Mouse (Mus musculus) left cerebral cortex, adult 2 months (tissue): ENCODE results near the gene Wnt3. TPM values are rescaled to one million over a fixed set of nuclear protein-coding genes. Genes with fewer than 3 reads are reported as not detected.
A peak's percentile ranks its signal among the peaks of the same experiment; 100 is the strongest.

Experiments used
- DNase-seq, 2 experiments: peaks; one replicate each; pipeline ENCODE4 v3.0.0; 2021 to 2022; ENCODE audit warnings: low spot score in 2 of 2, mixed read lengths in 1 of 2; ENCODE audit errors: extremely low spot score in 1 of 2
- H3K27ac ChIP-seq: fragments of 200-600 bp; 2 replicates; pipeline ENCODE4 v1.8.1; 2022
- H3K4me3 ChIP-seq: fragments of 200-600 bp; 2 replicates; pipeline ENCODE4 v1.8.1; 2022
- CTCF ChIP-seq: fragments of 200-600 bp; IDR thresholded peaks from 2 replicates; pipeline ENCODE4 v1.8.1; 2022; ENCODE audit warnings: antibody characterized with exemption, mild to moderate bottlenecking, moderate library complexity
- intact Hi-C: fragments of 180-260 bp; cut with DNase I; formaldehyde crosslinking; loops from one replicate; pipeline ENCODE4 v1.15.1; 2025
- long read RNA-seq, 2 experiments: library from polyadenylated mRNA; stranded (forward); transcript quantifications; one replicate each; pipeline ENCODE4 v2.0.0; 2021; ENCODE audit warnings: borderline mapping rate in 2 of 2
- total RNA-seq, 2 experiments: library from RNA; stranded (reverse); gene quantifications; 2 replicates each; pipeline ENCODE4 v1.2.3; 2021

The Wnt3 gene
- 1 to 10 TPM; 1.2 TPM for total RNA-seq
- long read RNA-seq, experiment 1, partial matches to known transcripts, result 1 of 1 reads
- long read RNA-seq, experiment 1, other reads (novel, unspliced or antisense), result 0 of 1 reads
- long read RNA-seq, experiment 2, partial matches to known transcripts, result 2 of 3 reads
- long read RNA-seq, experiment 2, other reads (novel, unspliced or antisense), result 1 of 3 reads

DNA sequence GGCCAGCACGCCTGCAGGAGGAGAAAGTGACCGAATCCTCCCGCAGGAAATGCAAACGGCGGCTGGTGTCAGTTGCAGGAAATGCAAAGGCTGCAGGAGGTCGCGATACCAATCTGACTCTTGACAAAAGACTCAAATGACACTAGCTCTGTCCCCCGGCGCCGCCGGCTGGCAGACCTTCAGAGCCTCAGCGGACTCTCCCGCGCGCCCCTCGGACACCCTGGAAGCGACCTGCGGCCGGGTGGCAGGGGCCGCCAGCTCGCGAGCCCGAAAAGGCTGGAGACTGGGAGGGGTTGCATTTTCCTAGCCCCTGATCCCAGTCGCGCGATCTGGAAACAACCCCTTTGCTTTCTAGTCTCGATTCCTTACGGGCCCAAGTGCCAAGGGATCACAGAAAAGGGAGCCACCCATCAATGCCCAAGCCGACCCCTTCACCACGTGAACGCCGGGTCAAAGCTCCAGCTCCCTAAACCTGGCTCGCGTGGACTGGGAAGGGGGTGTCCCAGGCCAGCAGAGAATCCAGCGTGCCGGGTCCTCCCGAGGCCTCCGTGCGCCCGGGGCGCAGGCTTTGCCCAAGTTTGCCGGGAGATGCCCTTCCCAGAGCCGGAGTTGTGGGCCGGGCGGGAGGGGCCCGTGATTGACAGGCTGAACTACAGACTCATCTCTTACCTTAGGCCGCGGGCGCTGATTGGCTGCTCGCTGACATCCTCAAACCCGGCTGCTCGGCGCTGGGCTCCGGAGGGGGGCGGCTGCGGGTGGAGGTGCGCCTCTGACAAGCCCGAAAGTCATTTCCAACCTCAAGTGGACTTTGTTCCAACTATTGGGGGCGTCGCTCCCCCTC lies at the start of gene Wnt3:
Wnt3 (plus strand) TSS at position 764 of the 841 bp plus-strand sequence.
- H3K4me3 ChIP-seq, result peak within 1 kb of the TSS; percentile 18
- no peak for TF ChIP-seq CTCF
- DNase-seq, result no peak
- no peak within 1 kb of the TSS for H3K27ac ChIP-seq
- intact Hi-C loops, result no loop called here

DNA sequence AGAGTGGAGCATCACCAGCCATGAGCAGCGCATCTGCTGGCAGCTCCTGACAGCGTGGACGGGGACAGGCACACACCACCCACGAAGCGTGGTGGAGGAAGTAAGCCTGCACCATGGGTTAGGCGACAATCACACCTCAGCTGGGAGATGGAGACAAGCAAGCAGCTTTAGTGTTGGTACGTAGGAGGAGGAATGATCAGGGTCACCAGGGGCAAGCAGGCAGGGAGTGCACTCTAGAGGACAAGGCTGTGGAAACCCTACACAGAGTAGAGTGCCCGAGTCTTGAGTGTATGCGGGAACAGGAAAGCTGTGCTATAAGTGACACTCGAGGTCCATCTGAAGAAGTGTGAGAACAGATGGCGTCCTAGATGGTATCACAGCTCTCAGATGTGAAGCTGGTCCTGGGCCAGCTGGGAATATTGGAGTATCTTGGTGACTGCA lies 49.6 kb upstream of the Wnt3 start:
- TF ChIP-seq CTCF, result no peak
- no peak overlapping the region for H3K4me3 ChIP-seq
- no peak overlapping the region; the same call in 1 of the 2 replicates for H3K27ac ChIP-seq
- intact Hi-C loops, result no loop called here
- DNase-seq, result peak in 1 of 2 experiments; percentile 47

DNA sequence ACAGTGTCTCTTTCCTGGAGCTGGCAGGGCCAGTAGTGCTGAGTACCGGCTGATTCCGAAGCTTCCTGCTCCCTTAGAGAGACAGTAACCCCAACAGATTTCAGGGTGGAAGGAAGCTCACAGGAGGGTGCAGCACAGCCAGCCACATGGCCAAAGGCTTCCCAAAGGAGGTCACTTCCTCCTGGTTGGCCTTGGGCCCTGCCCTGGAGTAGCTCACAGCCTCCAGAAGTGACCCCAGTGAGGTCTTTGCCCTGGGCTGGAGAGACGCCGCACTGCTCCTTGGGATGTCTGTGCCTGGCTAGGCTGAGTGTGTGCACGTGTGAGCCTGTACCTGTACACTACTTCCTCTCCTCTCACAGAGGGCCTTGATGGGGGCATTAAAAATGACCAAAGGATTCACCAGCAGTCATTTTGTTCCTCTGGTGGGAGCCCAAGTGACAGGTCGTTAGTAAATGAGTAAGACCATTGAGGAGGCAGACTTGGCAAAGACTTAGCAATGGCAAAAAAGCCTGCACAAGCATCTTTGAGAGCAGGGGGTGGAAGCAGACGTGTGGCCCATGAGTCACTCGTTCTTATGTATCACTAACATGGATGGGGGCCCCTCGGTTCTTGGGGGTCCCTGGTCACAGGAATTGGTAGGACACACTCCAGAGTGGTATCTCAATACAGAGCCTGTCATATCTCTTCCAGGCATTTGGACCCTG lies 44.5 kb upstream of the Wnt3 start:
- DNase-seq, result no peak
- H3K4me3 ChIP-seq, result no peak overlapping the region
- intact Hi-C loops, result no loop called here
- no peak overlapping the region for H3K27ac ChIP-seq
- TF ChIP-seq CTCF, result no peak

DNA sequence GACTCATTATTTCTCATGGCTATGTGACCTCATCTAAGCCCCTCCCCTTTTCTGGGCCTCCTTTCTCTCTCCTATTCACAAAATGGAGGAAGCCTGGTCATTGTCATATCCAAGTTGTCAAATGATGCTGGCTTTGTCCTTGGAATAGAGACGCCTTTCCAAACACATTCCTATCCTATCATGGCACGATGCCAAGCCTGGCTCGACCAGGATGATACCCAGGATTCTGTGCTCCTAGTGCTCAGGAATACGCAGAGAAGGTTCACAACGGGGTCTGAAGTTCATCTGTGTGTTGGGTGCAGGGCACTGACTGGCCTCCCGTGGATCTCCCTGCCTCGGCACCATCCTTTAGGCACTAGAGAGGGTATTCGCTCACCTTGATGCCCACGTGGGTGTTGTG lies 42.4 kb upstream of the Wnt3 start:
- intact Hi-C loops, result no loop called here
- no peak for TF ChIP-seq CTCF
- H3K4me3 ChIP-seq, result no peak overlapping the region
- DNase-seq, result no peak
- no peak overlapping the region for H3K27ac ChIP-seq

DNA sequence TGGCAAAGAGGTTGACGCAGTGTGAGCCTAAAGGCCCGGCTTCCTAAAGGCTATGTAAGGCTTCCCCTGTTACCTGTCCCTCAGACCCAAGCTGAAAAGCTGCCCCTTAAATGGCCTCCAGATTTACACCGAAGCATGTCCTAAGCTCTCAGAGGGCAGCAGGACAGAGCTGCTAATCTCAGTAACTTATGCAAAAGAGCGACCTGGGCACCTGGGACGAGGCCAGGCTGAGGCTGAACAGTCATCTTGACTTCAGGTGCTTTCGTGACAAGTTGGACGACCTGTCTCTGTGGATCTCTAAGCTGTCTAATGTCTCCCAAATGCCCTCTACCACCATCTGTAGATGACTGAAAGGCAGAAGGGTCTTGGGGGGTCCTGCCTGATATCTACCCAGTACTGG lies 41.6 kb upstream of the Wnt3 start:
- intact Hi-C loops, result loop anchor here (2.0 kb wide), 1 partner anchor 66 kb away; no protein-coding TSS in a partner anchor
- Histone ChIP-seq H3K27ac (no peak overlapping the region), H3K4me3 (no peak overlapping the region)
- DNase-seq, result no peak
- TF ChIP-seq CTCF, result no peak

DNA sequence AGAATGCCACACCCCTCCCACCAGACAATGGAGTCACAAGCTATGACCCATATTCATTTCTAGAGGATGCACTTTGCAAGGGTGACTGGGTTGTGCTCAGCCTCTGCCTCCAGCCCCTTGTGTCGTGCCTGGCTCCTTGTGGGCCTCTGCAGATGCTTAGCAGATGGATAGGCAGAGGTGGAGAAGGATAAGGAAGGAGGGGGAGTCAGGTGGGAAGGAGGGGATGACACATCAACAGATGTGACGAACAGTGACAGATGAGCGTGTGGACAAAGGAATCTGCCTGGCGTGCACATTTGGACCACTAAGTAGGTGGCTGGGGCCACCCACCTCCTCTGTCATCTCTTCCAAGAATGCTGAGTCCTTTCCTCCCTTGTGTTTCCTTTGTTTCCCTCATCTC lies 40.9 kb upstream of the Wnt3 start:
- H3K27ac ChIP-seq, result no peak overlapping the region
- DNase-seq, result peak; percentile 28 to 65
- intact Hi-C loops, result loop anchor here (2.0 kb wide), 1 partner anchor 66 kb away; no protein-coding TSS in a partner anchor
- H3K4me3 ChIP-seq, result no peak overlapping the region
- TF ChIP-seq CTCF, result no peak

DNA sequence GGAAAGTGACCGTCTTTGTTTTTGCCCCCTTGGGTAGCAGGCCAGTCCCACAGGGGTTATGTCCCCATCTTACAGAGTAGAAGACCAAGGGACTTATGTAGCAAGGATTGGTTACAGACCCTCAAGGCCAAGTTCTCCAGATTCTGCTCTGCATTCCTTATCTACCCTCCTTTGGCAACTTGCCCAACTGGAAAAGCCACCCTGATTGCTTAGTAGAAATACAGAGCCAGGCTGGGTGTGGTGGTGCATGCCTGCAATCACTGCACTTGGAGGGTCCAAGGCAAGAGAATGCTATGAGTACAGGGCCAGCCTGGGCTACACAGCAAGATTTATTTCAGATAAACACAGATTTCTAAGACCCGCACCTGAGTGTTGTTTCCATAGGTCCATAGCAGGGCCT lies 40.0 kb upstream of the Wnt3 start:
- no peak overlapping the region for H3K4me3 ChIP-seq
- intact Hi-C loops, result loop anchor here (2.0 kb wide), 1 partner anchor 67 kb away; no protein-coding TSS in a partner anchor
- H3K27ac ChIP-seq, result no peak overlapping the region
- DNase-seq, result no peak
- TF ChIP-seq CTCF, result no peak

DNA sequence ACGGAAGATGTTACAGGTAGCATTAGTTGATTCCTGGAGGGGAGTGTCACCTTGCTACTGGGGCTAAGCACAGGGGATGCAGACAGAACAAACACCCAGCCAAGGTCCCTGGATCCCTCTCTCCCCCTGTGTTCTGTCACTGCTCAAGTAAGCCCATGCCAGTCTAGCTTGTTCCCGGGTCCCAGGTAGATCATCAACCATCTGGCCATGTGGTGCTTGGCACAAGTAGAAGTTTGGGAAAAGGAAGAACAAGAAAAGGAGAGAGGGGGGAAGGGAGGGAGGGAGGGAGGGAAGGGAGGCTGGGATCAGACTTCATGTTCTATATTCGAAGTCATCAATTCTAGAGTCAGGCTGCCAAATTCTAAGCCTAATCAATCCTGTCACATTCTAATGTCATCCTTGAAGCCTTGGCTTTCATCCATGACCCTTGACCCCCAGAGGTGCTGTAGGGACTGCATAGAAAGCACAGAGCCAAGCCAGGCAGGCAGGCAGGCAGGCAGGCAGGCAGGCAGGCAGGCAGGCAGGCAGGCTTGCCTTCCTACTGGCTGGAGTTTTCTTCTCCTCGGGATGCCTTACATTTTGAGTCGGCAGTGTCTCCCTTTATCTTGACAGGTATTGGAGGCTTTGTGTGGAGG lies 39.4 kb upstream of the Wnt3 start:
- no peak for TF ChIP-seq CTCF
- no peak overlapping the region for H3K27ac ChIP-seq
- no peak for DNase-seq
- no peak overlapping the region for H3K4me3 ChIP-seq
- intact Hi-C loops, result no loop called here

DNA sequence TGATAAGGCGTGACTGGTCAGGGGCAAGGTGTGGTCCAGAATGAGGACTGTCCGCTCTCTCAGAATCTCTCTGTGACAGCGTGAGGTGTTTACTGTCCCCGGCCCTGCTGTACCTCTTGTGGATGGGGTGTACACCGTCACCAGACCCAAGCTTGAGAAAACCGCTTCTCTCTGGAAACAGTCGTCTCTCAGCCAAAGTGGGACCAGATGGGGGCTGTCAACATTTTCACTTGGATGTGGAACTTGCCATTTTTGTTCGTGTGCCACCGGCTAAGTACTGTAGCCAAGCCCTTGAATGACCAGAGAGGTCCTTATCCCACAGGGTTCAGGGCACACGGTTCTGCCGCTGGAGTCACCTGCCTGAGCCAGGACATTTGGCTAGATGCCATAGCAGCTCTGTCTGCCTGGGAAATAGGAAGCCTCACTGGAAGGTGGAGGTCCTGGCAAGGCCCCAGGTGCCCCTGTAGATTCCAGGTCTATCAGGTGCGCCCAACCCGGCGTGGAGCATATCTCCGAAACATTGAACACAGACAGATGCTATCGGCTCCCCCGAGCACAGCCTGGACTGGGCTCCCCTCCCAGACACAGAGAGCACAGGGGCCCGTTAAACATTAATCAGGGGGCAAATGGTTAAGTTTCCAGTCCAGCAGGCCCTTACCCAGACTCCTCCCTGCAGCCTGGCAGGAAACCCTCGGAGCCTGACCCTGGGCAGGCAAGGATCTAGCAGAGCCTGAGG lies 38.7 kb upstream of the Wnt3 start:
- no peak for TF ChIP-seq CTCF
- intact Hi-C loops, result no loop called here

DNA sequence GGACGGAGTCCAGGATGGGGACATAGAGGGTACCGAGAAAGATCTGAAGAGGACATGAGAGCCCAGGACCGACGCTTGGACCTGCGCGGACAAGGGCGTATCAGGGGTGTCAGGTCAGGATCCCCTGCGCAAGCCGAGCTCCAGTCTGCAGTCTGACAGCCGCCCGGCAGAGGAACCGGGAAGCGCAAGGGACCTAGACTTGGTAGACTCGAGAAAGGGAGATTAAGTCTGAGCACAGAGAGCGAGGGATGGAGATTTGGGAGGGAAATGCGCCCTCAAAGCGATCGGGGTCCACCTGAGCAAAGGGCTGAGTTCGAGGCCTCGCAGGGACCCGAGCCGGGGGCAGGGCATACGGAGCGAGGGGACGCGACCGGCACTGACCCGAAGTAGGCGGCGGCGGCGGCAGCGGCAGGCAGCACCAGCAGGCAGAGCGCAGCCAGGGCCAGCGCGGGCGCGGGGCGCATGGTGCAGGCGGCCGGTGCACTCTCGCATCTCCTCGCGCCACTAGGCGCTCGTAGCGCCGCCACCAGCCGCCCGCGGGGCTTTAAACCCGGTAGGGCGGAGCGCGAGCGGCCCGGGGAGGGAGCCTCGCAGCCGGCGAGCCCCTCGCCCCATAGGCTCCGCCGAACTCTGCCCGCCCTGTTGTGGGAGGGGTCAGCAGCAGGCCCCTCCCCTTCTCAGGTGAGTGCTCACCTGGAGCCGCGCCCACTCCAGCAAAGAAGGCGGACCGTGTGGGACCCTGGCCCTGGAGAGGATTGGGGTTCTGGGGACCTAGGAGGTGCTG lies 24.5 kb upstream of the Wnt3 start, which contains the start of gene Wnt9b:
Wnt9b (minus strand) TSS at position 516 of the 784 bp plus-strand sequence.
- intact Hi-C loops, result loop anchor here (5.0 kb wide), 1 partner anchor 42 kb away; no protein-coding TSS in a partner anchor
- DNase-seq, result no peak
- H3K4me3 ChIP-seq, result peak within 1 kb of the TSS; percentile 44

More for the DNA sequence above, 38.7 kb upstream of the Wnt3 start:
- H3K4me3 ChIP-seq, result no peak overlapping the region
- DNase-seq, result no peak
- no peak overlapping the region for H3K27ac ChIP-seq

More for the DNA sequence above, 24.5 kb upstream of the Wnt3 start, which contains the start of gene Wnt9b:
- H3K27ac ChIP-seq, result no peak within 1 kb of the TSS
- TF ChIP-seq CTCF, result no peak
